Mouse (Mus musculus) kidney, adult 2 months (tissue): Measurements from ENCODE around the gene Cxcr2.

ENCODE experiments used
- CTCF ChIP-seq: fragments of 200-500 bp; conservative IDR thresholded peaks from 2 replicates; pipeline ENCODE4 v1.5.1; 2011; ENCODE audit warnings: low read depth, mild to moderate bottlenecking, control low read depth, low read length, moderate library complexity, mixed read lengths; ENCODE audit not compliant: insufficient read depth, insufficient read length
- POLR2A ChIP-seq: fragments of 200-500 bp; IDR thresholded peaks from one replicate; pipeline ENCODE4 v1.6.1; 2011; ENCODE audit warnings: low read depth, low read length, control low read depth

GRCm38 (mm10) chr1:74167136-74167535, 13.3 kb downstream of the Cxcr2 start:
- no peak for TF ChIP-seq CTCF
- TF ChIP-seq POLR2A = no peak
